Mouse (Mus musculus) bone marrow macrophage, adult 2 months (primary cell): ENCODE data around the gene Itga4.

ENCODE experiments used
- CTCF ChIP-seq: IDR thresholded peaks from 2 replicates; pipeline ENCODE4 v1.5.1; 2012; ENCODE audit warnings: low read depth, mild to moderate bottlenecking, low read length, moderate library complexity
- POLR2A ChIP-seq: IDR thresholded peaks from 2 replicates; pipeline ENCODE4 v1.6.1; 2012; ENCODE audit warnings: mild to moderate bottlenecking, low read depth, low read length, borderline replicate concordance

DNA sequence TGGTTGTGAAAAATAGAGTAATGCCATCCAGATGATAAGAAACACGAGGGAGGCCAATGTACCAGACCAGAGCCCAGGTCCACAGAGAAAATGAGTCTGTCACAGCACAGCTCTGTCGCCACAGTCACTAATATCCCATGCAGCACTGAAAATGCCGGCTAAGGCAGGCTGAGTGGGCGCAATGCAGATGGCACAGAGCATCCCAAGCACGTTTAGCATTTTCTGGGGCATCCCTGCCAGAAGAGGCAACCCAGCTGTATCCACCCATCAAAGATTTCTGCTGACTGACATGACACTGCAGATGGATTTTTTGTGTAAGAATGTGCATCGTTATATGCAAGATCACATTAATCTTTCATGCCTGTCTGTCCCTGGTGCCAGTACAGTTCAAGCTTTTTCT, 106.8 kb downstream of the Itga4 start:
- TF ChIP-seq CTCF, result no peak
- no peak for TF ChIP-seq POLR2A
